Mouse (Mus musculus): ENCODE measurements at regions not wholly inside any gene's neighbourhood (a gene's known extent, or its start where the extent isn't known, plus 50 kb on each side); places are given as distances from the start of the nearest gene placed in this dataset.

- no peak overlapping the region for H3K9ac ChIP-seq (ENCODE audit: control insufficient read depth, low read depth, low read length, poor library complexity, severe bottlenecking)
- TF ChIP-seq KAT2A (conservative IDR thresholded peaks at IDR 0.05; ENCODE audit: low read depth, low read length) (no peak), TCF12 (IDR thresholded peaks at IDR 0.05; ENCODE audit: low read depth, low read length) (no peak), BHLHE40 (IDR thresholded peaks at IDR 0.05; ENCODE audit: borderline replicate concordance, low read depth, low read length) (no peak), USF1 (IDR thresholded peaks at IDR 0.05; ENCODE audit: low read depth, low read length) (no peak), SMC3 (IDR thresholded peaks at IDR 0.05; ENCODE audit: low read depth, low read length) (no peak), SIN3A (IDR thresholded peaks at IDR 0.05; ENCODE audit: low read length) (no peak), CHD1 (IDR thresholded peaks at IDR 0.05; ENCODE audit: low read depth, low read length) (no peak), NELFE (IDR thresholded peaks at IDR 0.05; ENCODE audit: low read depth, low read length) (no peak), NRF1 (IDR thresholded peaks at IDR 0.05; ENCODE audit: insufficient read depth, low read depth, low read length, poor library complexity, severe bottlenecking) (no peak), JUND (IDR thresholded peaks at IDR 0.05; ENCODE audit: low read depth, low read length) (no peak), ZC3H11A (IDR thresholded peaks at IDR 0.05; ENCODE audit: low read depth, low read length) (no peak), ZMIZ1 (IDR thresholded peaks at IDR 0.05; ENCODE audit: low read depth, low read length) (no peak), MYB (IDR thresholded peaks at IDR 0.05; ENCODE audit: low read depth, low read length) (no peak), RCOR1 (IDR thresholded peaks at IDR 0.05; ENCODE audit: low read depth, low read length) (no peak), HCFC1 (IDR thresholded peaks at IDR 0.05; ENCODE audit: low read depth, low read length) (no peak)
- no peaks in the 10 kb centered on the region for H3K36me3 ChIP-seq (ENCODE audit: control insufficient read depth in 1 of 2, insufficient read depth in 2 of 2, low read length in 2 of 2)
- DNase-seq (ENCODE audit: low read depth, low spot score): no peak
- no peaks in the 10 kb centered on the region for H3K27me3 ChIP-seq (ENCODE audit: control insufficient read depth in 1 of 2, insufficient read depth in 2 of 2, low read length in 2 of 2)
- no peaks in the 10 kb centered on the region for H3K4me1 ChIP-seq (ENCODE audit: control insufficient read depth in 1 of 2, insufficient read depth in 2 of 2, low read length in 2 of 2)
- no peak overlapping the region for H3K27ac ChIP-seq (ENCODE audit: control insufficient read depth, low read depth, low read length)
- no peaks in the 10 kb centered on the region for H3K9me3 ChIP-seq (replicated peaks; ENCODE audit: insufficient read depth, low read length)
- no peak overlapping the region for H3K4me3 ChIP-seq (ENCODE audit: control insufficient read depth in 1 of 2, insufficient read depth in 1 of 2, low read depth in 2 of 2, low read length in 2 of 2)
- H3K79me2 ChIP-seq (ENCODE audit: control insufficient read depth, insufficient read depth, low read length, poor library complexity): no peaks in the 10 kb centered on the region
Measured at GRCm38 (mm10) chr10:96309766-96310165, 173.4 kb downstream of the Gm5426 start.

GRCm38 (mm10) chr10:96325297-96325696, 188.9 kb downstream of the Gm5426 start:
- Histone ChIP-seq H3K4me3 (ENCODE audit: control insufficient read depth in 1 of 2, insufficient read depth in 1 of 2, low read depth in 2 of 2, low read length in 2 of 2) (no peak overlapping the region), H3K27ac (ENCODE audit: control insufficient read depth, low read depth, low read length) (no peak overlapping the region), H3K27me3 (ENCODE audit: control insufficient read depth in 1 of 2, insufficient read depth in 2 of 2, low read length in 2 of 2) (no peaks in the 10 kb centered on the region), H3K9me3 (replicated peaks; ENCODE audit: insufficient read depth, low read length) (no peaks in the 10 kb centered on the region), H3K9ac (ENCODE audit: control insufficient read depth, low read depth, low read length, poor library complexity, severe bottlenecking) (no peak overlapping the region), H3K36me3 (ENCODE audit: control insufficient read depth in 1 of 2, insufficient read depth in 2 of 2, low read length in 2 of 2) (no peaks in the 10 kb centered on the region), H3K4me1 (ENCODE audit: control insufficient read depth in 1 of 2, insufficient read depth in 2 of 2, low read length in 2 of 2) (no peaks in the 10 kb centered on the region), H3K79me2 (ENCODE audit: control insufficient read depth, insufficient read depth, low read length, poor library complexity) (no peaks in the 10 kb centered on the region)
- DNase-seq (ENCODE audit: low read depth, low spot score): no peak
- no peak for TF ChIP-seq MYC (IDR thresholded peaks at IDR 0.05; ENCODE audit: low read depth, low read length)
- TF ChIP-seq E2F4 (IDR thresholded peaks at IDR 0.05; ENCODE audit: borderline replicate concordance, low read depth, low read length): no peak
- TF ChIP-seq MXI1 (IDR thresholded peaks at IDR 0.05; ENCODE audit: low read depth, low read length): no peak
- no peak for TF ChIP-seq ZMIZ1 (IDR thresholded peaks at IDR 0.05; ENCODE audit: low read depth, low read length)
- no peak for TF ChIP-seq ZNF384 (IDR thresholded peaks at IDR 0.05; ENCODE audit: low read depth, low read length)
